Mouse (Mus musculus): ENCODE measurements around the gene Cpne9. TPM values are rescaled to one million over a fixed set of nuclear protein-coding genes. Genes with fewer than 3 reads are reported as not detected.
A peak's percentile ranks its signal among the peaks of the same experiment; 100 is the strongest.

Gene Cpne9
- polyA plus RNA-seq, 1 experiment from 2014 or later, result 0.29 TPM

DNA sequence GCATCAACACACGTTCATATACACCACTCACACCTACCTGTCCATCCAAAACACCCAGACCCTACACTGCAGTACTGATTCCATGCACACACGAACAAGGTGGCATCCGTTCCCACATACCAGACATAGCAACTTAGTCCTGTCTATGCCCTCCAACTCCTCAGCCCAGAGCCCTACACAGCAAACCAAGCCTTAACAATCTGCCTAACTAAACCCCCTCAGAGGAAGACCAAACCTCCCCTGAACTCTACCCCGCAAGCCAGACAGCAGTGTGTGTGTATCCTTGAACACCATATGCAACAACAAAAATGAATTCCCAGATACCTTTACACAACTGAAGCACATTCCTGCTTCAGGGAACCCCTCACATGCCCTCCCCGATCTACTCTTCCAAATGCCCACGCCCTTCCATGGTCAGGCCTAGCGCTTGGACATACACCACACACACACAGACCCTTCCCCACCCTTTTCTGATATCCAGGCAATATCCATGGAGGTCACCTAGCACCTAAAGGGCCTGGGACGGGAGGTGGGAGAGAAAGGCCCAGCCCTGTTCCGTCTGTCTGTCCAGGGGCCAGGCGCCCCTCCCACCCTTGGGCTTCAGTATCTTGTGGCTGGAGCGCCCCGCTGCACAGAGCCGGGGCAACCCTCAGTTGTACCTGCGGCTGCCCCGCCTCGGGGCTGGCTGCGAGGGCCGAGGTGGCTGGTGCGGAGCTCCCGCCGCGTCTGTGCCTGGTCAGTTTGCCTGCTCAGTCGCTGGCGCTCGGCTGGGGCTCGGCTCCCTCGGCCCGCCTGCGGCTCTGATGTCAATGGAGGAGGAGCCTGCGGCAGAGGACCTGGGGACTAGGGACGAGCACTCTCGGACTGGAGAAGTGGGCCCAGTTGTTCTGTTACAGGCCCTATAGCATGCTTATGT is 61.3 kb downstream of the Cpne9 start, which contains the start of gene Camk1:
TSS of gene Camk1 (minus strand) at position 808 of the 916 bp plus-strand sequence.
- H3K27ac ChIP-seq, result 0 out of 2 replicates have a peak within 1 kb of the TSS, but pooled peaks have one; percentile 29
- peak within 1 kb of the TSS; percentile 85 for H3K4me2 ChIP-seq
- H3K4me3 ChIP-seq (replicated peaks), result peak within 1 kb of the TSS; percentile 68
- 16% methylated on average over 32 of the region's 32 CpGs for WGBS
- peak within 1 kb of the TSS; percentile 87 for H3K9ac ChIP-seq (replicated peaks)
- H3K36me3 ChIP-seq, result peaks cover 28% of the 10 kb centered on the region
- ATAC-seq (ENCODE audit: insufficient number of reproducible peaks, insufficient read depth, low FRiP score, low TSS enrichment, low read depth), result peak; percentile 57; the same call in 1 of the 2 replicates
- peaks cover 32% of the 10 kb centered on the region for H3K4me1 ChIP-seq (replicated peaks)
- H3K27me3 ChIP-seq, result no peaks in the 10 kb centered on the region
- no peaks in the 10 kb centered on the region for H3K9me3 ChIP-seq

DNA sequence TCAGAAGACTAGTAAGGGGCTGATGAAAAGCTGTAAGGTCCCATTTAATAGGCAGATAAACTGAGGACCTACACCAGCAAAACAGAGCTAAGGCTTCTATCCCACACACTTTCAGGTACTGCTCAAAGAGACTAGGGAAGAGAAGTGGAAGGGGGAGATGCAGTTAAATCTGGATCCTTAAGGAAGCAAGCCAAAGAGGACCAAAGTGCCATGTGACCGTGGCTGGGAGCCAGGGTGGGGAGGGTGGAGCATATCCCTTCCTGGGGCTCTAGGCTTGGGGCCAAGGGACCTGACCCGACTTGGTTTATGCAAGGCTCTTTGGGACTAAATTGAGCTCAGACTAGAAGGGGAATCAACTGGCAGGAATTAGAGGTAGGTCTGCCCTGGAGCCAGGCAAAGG is 62.2 kb downstream of the Cpne9 start:
- 51% methylated on average over 2 of the region's 2 CpGs for WGBS
- Histone ChIP-seq H3K9ac (replicated peaks) (0 out of 2 replicates have a peak overlapping the region, but pooled peaks have one; percentile 87), H3K4me2 (peak overlapping the region; percentile 85), H3K4me3 (replicated peaks) (no peak overlapping the region), H3K9me3 (no peaks in the 10 kb centered on the region), H3K27me3 (no peaks in the 10 kb centered on the region), H3K27ac (no peak overlapping the region), H3K36me3 (peaks cover 19% of the 10 kb centered on the region; the same call in 1 of the 2 replicates), H3K4me1 (replicated peaks) (peaks cover 32% of the 10 kb centered on the region)
- no peak for ATAC-seq (ENCODE audit: insufficient number of reproducible peaks, insufficient read depth, low FRiP score, low TSS enrichment, low read depth)

DNA sequence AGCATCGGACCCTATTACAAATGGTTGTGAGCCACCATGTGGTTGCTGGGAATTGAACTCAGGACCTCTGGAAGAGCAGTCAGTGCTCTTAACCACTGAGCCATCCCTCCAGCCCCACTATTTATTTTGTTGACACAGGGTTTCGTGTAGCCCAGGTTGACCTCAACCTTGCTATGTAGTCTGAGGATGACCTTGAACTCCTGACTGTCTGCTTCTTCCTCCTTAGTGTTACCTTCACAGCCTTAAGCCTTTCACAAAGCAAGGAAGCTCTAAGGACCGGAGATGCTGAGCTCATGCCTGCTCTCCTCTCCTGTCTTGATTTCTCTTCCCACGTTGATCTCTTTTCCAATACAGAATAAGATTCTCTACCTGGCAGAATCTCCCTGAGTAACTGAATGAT is 64.8 kb downstream of the Cpne9 start:
- ATAC-seq (ENCODE audit: insufficient number of reproducible peaks, insufficient read depth, low FRiP score, low TSS enrichment, low read depth), result no peak
- H3K4me3 ChIP-seq (replicated peaks), result no peak overlapping the region
- 82% methylated on average over 4 of the region's 4 CpGs for WGBS
- peaks cover 24% of the 10 kb centered on the region for H3K4me1 ChIP-seq (replicated peaks)
- H3K36me3 ChIP-seq, result no peaks in the 10 kb centered on the region
- H3K27ac ChIP-seq, result no peak overlapping the region
- no peak overlapping the region for H3K4me2 ChIP-seq
- H3K9ac ChIP-seq (replicated peaks), result no peak overlapping the region
- no peaks in the 10 kb centered on the region for H3K9me3 ChIP-seq
- H3K27me3 ChIP-seq, result no peaks in the 10 kb centered on the region

DNA sequence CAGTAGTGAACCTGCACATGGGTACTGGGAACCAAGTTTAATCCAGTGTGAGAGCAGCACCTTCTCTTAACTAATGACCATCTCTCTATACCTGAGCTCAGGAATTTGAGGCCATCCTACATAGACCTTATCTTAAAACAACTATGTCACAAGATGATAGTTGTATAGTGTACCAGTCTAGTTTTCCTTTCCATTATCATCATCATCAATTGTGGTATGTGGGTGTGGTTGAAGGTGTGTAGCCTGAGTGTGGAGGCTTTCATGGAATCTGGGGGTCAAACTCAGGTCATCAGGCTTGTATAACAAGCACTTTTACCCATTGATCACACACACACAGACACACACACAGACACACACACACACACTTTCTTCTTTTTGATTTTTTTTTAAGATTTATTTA is 68.4 kb downstream of the Cpne9 start:
- Histone ChIP-seq H3K9ac (replicated peaks) (no peak overlapping the region), H3K4me1 (replicated peaks) (no peaks in the 10 kb centered on the region), H3K27ac (no peak overlapping the region), H3K27me3 (no peaks in the 10 kb centered on the region), H3K4me2 (no peak overlapping the region), H3K9me3 (no peaks in the 10 kb centered on the region), H3K36me3 (no peaks in the 10 kb centered on the region), H3K4me3 (replicated peaks) (no peak overlapping the region)
- ATAC-seq (ENCODE audit: insufficient number of reproducible peaks, insufficient read depth, low FRiP score, low TSS enrichment, low read depth), result no peak

- no peak for ATAC-seq (ENCODE audit: insufficient number of reproducible peaks, insufficient read depth, low FRiP score, low TSS enrichment, low read depth)
- Histone ChIP-seq H3K4me1 (replicated peaks) (no peaks in the 10 kb centered on the region), H3K4me2 (no peak overlapping the region), H3K9me3 (no peaks in the 10 kb centered on the region), H3K27ac (no peak overlapping the region), H3K4me3 (replicated peaks) (no peak overlapping the region), H3K27me3 (no peaks in the 10 kb centered on the region), H3K9ac (replicated peaks) (no peak overlapping the region), H3K36me3 (no peaks in the 10 kb centered on the region)
- WGBS, result 84% methylated on average over 1 of the region's 1 CpGs
Measured at GRCm38 (mm10) chr6:113351161-113351560, 69.1 kb downstream of the Cpne9 start.

DNA sequence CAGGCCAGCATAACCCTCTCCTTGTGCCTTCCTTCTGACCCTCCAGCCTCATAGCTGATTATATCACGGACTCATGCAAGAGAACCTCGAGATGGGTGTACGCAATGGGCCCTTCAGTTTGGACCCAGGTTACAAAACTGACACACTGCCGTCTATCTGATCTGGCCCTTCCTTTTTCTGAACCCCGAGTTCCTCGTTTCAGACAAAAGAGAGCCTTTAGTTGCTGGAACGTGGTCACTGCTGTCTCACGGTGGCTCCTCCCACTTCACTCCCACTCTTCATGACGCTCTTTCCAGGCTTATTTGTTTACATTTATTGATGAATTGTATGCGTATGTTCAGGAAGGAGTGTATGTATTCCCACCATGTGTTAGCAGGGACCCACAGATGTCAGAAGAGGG is 69.5 kb downstream of the Cpne9 start:
- Histone ChIP-seq H3K36me3 (no peaks in the 10 kb centered on the region), H3K4me2 (no peak overlapping the region), H3K27me3 (no peaks in the 10 kb centered on the region), H3K4me1 (replicated peaks) (no peaks in the 10 kb centered on the region), H3K9me3 (no peaks in the 10 kb centered on the region), H3K27ac (no peak overlapping the region), H3K4me3 (replicated peaks) (no peak overlapping the region), H3K9ac (replicated peaks) (no peak overlapping the region)
- no peak for ATAC-seq (ENCODE audit: insufficient number of reproducible peaks, insufficient read depth, low FRiP score, low TSS enrichment, low read depth)
- WGBS, result 73% methylated on average over 10 of the region's 10 CpGs

- Histone ChIP-seq H3K27ac (no peak overlapping the region), H3K36me3 (no peaks in the 10 kb centered on the region), H3K4me3 (replicated peaks) (no peak overlapping the region), H3K4me2 (no peak overlapping the region), H3K4me1 (replicated peaks) (no peaks in the 10 kb centered on the region), H3K27me3 (no peaks in the 10 kb centered on the region), H3K9me3 (no peaks in the 10 kb centered on the region), H3K9ac (replicated peaks) (no peak overlapping the region)
- ATAC-seq (ENCODE audit: insufficient number of reproducible peaks, insufficient read depth, low FRiP score, low TSS enrichment, low read depth), result no peak
- WGBS, result 58% methylated on average over 3 of the region's 3 CpGs
Measured at GRCm38 (mm10) chr6:113352820-113353219, 70.7 kb downstream of the Cpne9 start.

GRCm38 (mm10) chr6:113353696-113354095 is 71.6 kb downstream of the Cpne9 start:
- WGBS, result 73% methylated on average over 3 of the region's 3 CpGs
- no peaks in the 10 kb centered on the region for H3K27me3 ChIP-seq
- no peak overlapping the region for H3K4me3 ChIP-seq (replicated peaks)
- no peak overlapping the region for H3K4me2 ChIP-seq
- no peaks in the 10 kb centered on the region for H3K36me3 ChIP-seq
- no peaks in the 10 kb centered on the region for H3K4me1 ChIP-seq (replicated peaks)
- no peaks in the 10 kb centered on the region for H3K9me3 ChIP-seq
- no peak overlapping the region for H3K27ac ChIP-seq
- no peak for ATAC-seq (ENCODE audit: insufficient number of reproducible peaks, insufficient read depth, low FRiP score, low TSS enrichment, low read depth)
- H3K9ac ChIP-seq (replicated peaks), result no peak overlapping the region

Other genes starting within 250 kb of the Cpne9 start
- gene Thumpd3, start 236.1 kb upstream of the Cpne9 start, polyA plus RNA-seq (2016; fragmentation: Nextera tagmentation; extraction: Ambion mirVana), result 44.4 and 49.7 TPM in 2 replicates
- 74.4 and 78.2 TPM in 2 replicates for gene Setd5, start 204.9 kb upstream of the Cpne9 start, polyA plus RNA-seq (2016; fragmentation: Nextera tagmentation; extraction: Ambion mirVana)
- gene Lhfpl4, start 86.9 kb upstream of the Cpne9 start, polyA plus RNA-seq (2016; fragmentation: Nextera tagmentation; extraction: Ambion mirVana), result 1.0 and 1.3 TPM in 2 replicates
- 41.4 and 42.2 TPM in 2 replicates for gene Mtmr14, start 44.5 kb upstream of the Cpne9 start, polyA plus RNA-seq (2016; fragmentation: Nextera tagmentation; extraction: Ambion mirVana)
- gene Brpf1, start 24.8 kb downstream of the Cpne9 start, polyA plus RNA-seq (2016; fragmentation: Nextera tagmentation; extraction: Ambion mirVana), result 28.3 and 28.7 TPM in 2 replicates
- 16.5 and 17.7 TPM in 2 replicates for gene Ogg1, start 44.7 kb downstream of the Cpne9 start, polyA plus RNA-seq (2016; fragmentation: Nextera tagmentation; extraction: Ambion mirVana)
- gene Camk1, start 61.7 kb downstream of the Cpne9 start, polyA plus RNA-seq (2016; fragmentation: Nextera tagmentation; extraction: Ambion mirVana), result 79.2 and 82.3 TPM in 2 replicates
- 45.4 and 48.9 TPM in 2 replicates for gene Tada3, start 95.6 kb downstream of the Cpne9 start, polyA plus RNA-seq (2016; fragmentation: Nextera tagmentation; extraction: Ambion mirVana)
- gene Arpc4, start 95.8 kb downstream of the Cpne9 start, polyA plus RNA-seq (2016; fragmentation: Nextera tagmentation; extraction: Ambion mirVana), result 336 and 348 TPM in 2 replicates
- gene Ttll3, start 107.0 kb downstream of the Cpne9 start, polyA plus RNA-seq (2016; fragmentation: Nextera tagmentation; extraction: Ambion mirVana), result 6.6 and 8.2 TPM in 2 replicates
- gene Rpusd3, start 137.0 kb downstream of the Cpne9 start, polyA plus RNA-seq (2016; fragmentation: Nextera tagmentation; extraction: Ambion mirVana), result 28.0 and 30.9 TPM in 2 replicates
- not detected in 2 replicates for gene Cidec, start 153.5 kb downstream of the Cpne9 start, polyA plus RNA-seq (2016; fragmentation: Nextera tagmentation; extraction: Ambion mirVana)
- 75.2 and 77.0 TPM in 2 replicates for gene Jagn1, start 160.3 kb downstream of the Cpne9 start, polyA plus RNA-seq (2016; fragmentation: Nextera tagmentation; extraction: Ambion mirVana)
- gene Il17re, start 176.2 kb downstream of the Cpne9 start, polyA plus RNA-seq (2016; fragmentation: Nextera tagmentation; extraction: Ambion mirVana), result 3.4 and 3.7 TPM in 2 replicates
- 4.2 and 5.1 TPM in 2 replicates for gene Il17rc, start 189.1 kb downstream of the Cpne9 start, polyA plus RNA-seq (2016; fragmentation: Nextera tagmentation; extraction: Ambion mirVana)
- 14.1 and 14.9 TPM in 2 replicates for gene Creld1, start 201.0 kb downstream of the Cpne9 start, polyA plus RNA-seq (2016; fragmentation: Nextera tagmentation; extraction: Ambion mirVana)
- gene Prrt3, start 219.6 kb downstream of the Cpne9 start, polyA plus RNA-seq (2016; fragmentation: Nextera tagmentation; extraction: Ambion mirVana), result 0.98 and 1.0 TPM in 2 replicates
- gene Emc3, start 249.3 kb downstream of the Cpne9 start, polyA plus RNA-seq (2016; fragmentation: Nextera tagmentation; extraction: Ambion mirVana), result 76.4 TPM in 2 replicates
- 14.8 and 16.1 TPM in 2 replicates for gene Fancd2, start 249.4 kb downstream of the Cpne9 start, polyA plus RNA-seq (2016; fragmentation: Nextera tagmentation; extraction: Ambion mirVana)